Mouse (Mus musculus) forebrain, embryonic 14.5 days (tissue): ENCODE results near the gene BC028528. TPM values are rescaled to one million over a fixed set of nuclear protein-coding genes. Genes with fewer than 3 reads are reported as not detected.

ENCODE experiments used
- ATAC-seq: fragments of 200-750 bp; cut with Nextera tagmentation; 2 replicates; pipeline ENCODE4 v1.8.0; 2017; ENCODE audit warnings: mild to moderate bottlenecking, moderate library complexity
- DNase-seq: peaks from one replicate; pipeline ENCODE4 v3.0.0-alpha.2; 2015; ENCODE audit warnings: low spot score
- H3K27ac ChIP-seq: fragments of 300-500 bp; sonication (generic); 2 replicates; pipeline ENCODE4 v1.5.1; 2014; ENCODE audit warnings: low read depth, mild to moderate bottlenecking, control low read depth, low read length, moderate library complexity
- H3K27me3 ChIP-seq: fragments of 300-500 bp; sonication (generic); replicated peaks from 2 replicates; pipeline ENCODE4 v1.6.1; 2014; ENCODE audit warnings: low read length, control low read depth, mixed read lengths; ENCODE audit not compliant: control insufficient read depth, insufficient read depth
- H3K36me3 ChIP-seq: fragments of 300-500 bp; sonication (generic); 2 replicates; pipeline ENCODE4 v1.6.1; 2014; ENCODE audit warnings: low read length, control low read depth; ENCODE audit not compliant: control insufficient read depth, insufficient read depth
- H3K4me1 ChIP-seq: fragments of 300-500 bp; sonication (generic); 2 replicates; pipeline ENCODE4 v1.6.1; 2014; ENCODE audit warnings: antibody characterized with exemption, low read length, control low read depth; ENCODE audit not compliant: control insufficient read depth, insufficient read depth
- H3K4me2 ChIP-seq: fragments of 300-500 bp; sonication (generic); 2 replicates; pipeline ENCODE4 v1.6.1; 2014; ENCODE audit warnings: mild to moderate bottlenecking, control low read depth, low read length
- H3K4me3 ChIP-seq: fragments of 300-500 bp; sonication (generic); 2 replicates; pipeline ENCODE4 v1.5.1; 2014; ENCODE audit warnings: low read depth, low read length, control low read depth
- H3K9ac ChIP-seq: fragments of 300-500 bp; sonication (generic); 2 replicates; pipeline ENCODE4 v1.6.1; 2014; ENCODE audit warnings: mild to moderate bottlenecking, low read length, control low read depth, moderate library complexity
- H3K9me3 ChIP-seq: fragments of 300-500 bp; sonication (generic); replicated peaks from 2 replicates; pipeline ENCODE4 v1.6.1; 2016; ENCODE audit warnings: low read length, control low read depth, mixed read lengths; ENCODE audit not compliant: control insufficient read depth
- WGBS: fragments of 180-500 bp; shearing (Covaris S2); extraction: QIAGEN DNeasy Blood & Tissue Kit; methylation state at CpG from one replicate; pipeline ENCODE4 v1.1.7; 2014; 5-methylcytosine and 5-hydroxymethylcytosine counted together
- polyA plus RNA-seq: library from polyadenylated mRNA; unstranded; fragments of >200 nt; fragmentation: Nextera tagmentation; extraction: Ambion mirVana; gene quantifications from 2 replicates; pipeline ENCODE4 v1.2.1, GENCODE M21; 2014

Gene BC028528
- polyA plus RNA-seq, 1 experiment from 2014 or later: 15.4 TPM

DNA sequence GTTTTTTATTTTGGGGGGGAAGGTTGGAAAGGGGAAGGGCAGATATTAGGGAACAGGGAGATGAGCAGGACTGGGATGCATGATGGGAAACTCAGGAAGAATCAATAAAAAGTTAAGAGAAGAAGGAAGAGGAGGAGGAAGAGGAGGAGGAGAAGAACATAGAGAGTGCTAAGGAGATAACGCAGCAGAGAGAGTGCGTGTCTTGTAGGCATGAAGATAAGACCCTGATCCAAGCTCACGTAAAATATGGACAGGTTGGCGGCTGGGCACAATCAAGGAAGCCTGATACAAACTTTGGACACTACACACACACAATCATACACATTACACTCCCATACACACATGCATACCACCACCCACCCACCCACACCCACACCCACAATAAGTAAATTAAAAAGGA, 22.9 kb upstream of the BC028528 start:
- Histone ChIP-seq H3K4me1 (no peaks in the 10 kb centered on the region), H3K27ac (no peak overlapping the region), H3K4me2 (no peak overlapping the region), H3K4me3 (no peak overlapping the region), H3K36me3 (no peaks in the 10 kb centered on the region), H3K27me3 (no peaks in the 10 kb centered on the region), H3K9ac (no peak overlapping the region), H3K9me3 (no peaks in the 10 kb centered on the region)
- ATAC-seq (no peak), DNase-seq (no peak)
- 92% methylated on average over 4 of the region's 4 CpGs for WGBS

DNA sequence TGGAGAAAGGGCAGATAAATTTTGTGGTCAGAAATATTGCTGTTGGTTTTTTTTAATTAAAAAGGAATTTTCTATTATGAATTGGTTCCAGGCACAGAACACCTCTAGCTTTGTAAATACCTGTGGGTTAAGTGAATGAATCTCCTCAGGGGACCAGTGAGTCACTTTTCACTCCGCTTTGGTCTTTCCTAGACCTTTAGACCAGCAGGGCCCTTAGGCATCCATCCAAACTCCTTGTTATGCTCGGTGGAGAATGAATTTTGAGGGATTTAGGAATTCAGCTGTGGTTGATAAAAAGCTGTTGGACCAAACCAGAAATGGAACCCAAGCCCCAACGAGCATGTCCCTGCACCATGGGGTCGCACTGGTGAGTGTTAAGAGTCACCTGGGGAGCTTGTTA, 15.8 kb upstream of the BC028528 start:
- no peaks in the 10 kb centered on the region for H3K27me3 ChIP-seq
- no peak overlapping the region for H3K9ac ChIP-seq
- 46% methylated on average over 4 of the region's 4 CpGs for WGBS
- H3K36me3 ChIP-seq: no peaks in the 10 kb centered on the region
- H3K4me1 ChIP-seq: peaks cover 14% of the 10 kb centered on the region
- ATAC-seq (no peak), DNase-seq (no peak)
- no peak overlapping the region for H3K4me3 ChIP-seq
- no peaks in the 10 kb centered on the region for H3K9me3 ChIP-seq
- H3K4me2 ChIP-seq: no peak overlapping the region
- no peak overlapping the region for H3K27ac ChIP-seq

DNA sequence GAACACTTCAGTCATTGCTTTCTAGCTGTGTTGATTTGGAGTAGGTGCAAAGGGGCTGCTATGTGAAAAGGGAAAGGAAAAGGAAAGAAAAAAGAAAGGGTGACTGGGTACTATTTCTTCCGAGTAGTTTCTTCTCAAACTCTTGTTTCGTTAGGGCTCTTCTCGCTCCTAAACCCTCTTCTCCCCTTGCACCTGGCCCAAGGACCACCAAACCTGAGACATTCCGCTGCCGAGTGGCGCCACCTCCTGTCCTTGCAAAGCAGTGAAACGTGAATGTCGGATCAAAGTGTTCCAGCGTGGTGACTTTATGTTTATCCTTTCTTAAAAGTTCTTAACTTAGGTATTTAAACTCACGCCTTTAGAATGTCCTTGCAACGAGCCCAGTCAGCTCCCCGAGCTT, 15.1 kb upstream of the BC028528 start:
- WGBS: under 1% methylated on average over 12 of the region's 12 CpGs
- Histone ChIP-seq H3K9ac (no peak overlapping the region), H3K36me3 (no peaks in the 10 kb centered on the region), H3K9me3 (no peaks in the 10 kb centered on the region), H3K27me3 (no peaks in the 10 kb centered on the region), H3K4me2 (peak overlapping the region; percentile 72), H3K27ac (no peak overlapping the region), H3K4me1 (peaks cover 14% of the 10 kb centered on the region), H3K4me3 (peak overlapping the region; percentile 2; the same call in 1 of the 2 replicates)
- no peak for ATAC-seq
- peak; percentile 60 for DNase-seq

DNA sequence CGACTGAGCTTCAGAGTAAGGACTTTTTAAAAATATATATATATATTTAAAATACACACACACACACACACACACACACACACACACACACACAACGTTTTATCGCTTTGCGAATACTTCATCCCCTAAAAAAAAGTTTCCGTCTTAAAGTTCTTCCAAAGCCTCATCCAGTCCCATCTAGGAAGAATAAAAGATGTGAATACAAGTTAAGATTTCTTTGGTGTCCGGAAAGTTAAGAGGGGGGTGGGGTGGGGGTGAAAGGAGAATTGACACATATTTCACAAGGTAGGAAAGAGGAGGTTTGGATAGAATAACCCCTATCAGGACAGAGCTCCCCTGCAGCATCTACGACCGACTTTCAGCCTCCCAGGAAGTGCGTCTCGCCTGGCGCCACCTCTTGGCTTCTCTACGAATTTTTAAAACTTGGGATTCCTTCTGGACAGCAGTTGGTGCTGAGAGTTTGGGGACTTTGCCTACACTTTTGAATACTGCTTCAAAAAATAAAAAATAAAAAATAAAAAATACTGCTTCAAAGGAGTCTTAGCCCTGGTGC, 14.2 kb upstream of the BC028528 start:
- DNase-seq: peak; percentile 72
- no peaks in the 10 kb centered on the region for H3K27me3 ChIP-seq
- peaks cover 14% of the 10 kb centered on the region for H3K4me1 ChIP-seq
- H3K9ac ChIP-seq: peak overlapping the region; percentile 59; the same call in 1 of the 2 replicates
- no peaks in the 10 kb centered on the region for H3K9me3 ChIP-seq
- H3K36me3 ChIP-seq: no peaks in the 10 kb centered on the region
- ATAC-seq: 0 out of 2 replicates have a peak, but pooled peaks have one; percentile 36
- H3K4me2 ChIP-seq: peak overlapping the region; percentile 72
- WGBS: 0% methylated on average over 12 of the region's 12 CpGs
- H3K27ac ChIP-seq: no peak overlapping the region
- H3K4me3 ChIP-seq: peak overlapping the region; percentile 32

DNA sequence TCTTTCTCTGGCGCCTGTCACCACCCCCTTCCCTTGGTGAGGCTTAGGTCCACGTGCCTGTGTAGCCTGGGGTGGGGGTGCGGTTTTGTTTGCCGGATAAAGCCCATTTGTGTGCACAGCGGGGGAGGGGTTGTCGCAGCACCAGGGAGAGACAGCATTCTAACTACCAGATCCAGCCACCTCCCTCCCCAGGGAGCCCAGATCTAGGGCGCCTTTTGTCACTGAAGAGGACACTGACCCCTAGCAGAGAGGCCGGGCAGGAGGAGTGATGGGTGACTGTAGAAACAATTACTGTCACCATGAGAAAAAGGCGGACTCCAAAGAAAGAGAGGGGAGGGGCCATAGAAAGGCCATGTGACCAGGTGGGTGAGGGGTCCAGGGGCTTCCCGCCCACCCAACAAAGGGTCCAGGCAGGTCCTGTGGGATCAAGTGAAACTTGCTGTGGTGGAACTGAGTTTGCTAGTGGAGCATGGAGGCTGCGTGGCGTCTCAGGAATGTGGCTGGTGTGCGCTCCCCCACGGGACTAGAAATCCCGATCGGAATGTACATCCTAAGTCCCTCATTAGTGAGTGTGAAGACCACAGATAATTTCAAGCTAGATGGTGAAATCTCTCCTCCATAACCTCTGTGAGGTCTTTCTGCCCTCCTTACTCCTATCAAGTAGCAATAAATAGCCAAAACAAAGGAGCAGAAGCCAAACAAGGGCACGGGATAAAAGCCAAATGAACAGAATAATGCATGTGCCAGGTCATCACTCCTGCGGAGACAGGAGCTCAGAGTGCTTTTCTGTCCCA, 13.5 kb upstream of the BC028528 start:
- ATAC-seq (peak; percentile 56), DNase-seq (peak; percentile 63)
- Histone ChIP-seq H3K27me3 (no peaks in the 10 kb centered on the region), H3K27ac (peak overlapping the region; percentile 33; the same call in 1 of the 2 replicates), H3K4me1 (peaks cover 14% of the 10 kb centered on the region), H3K4me3 (peak overlapping the region; percentile 32), H3K4me2 (peak overlapping the region; percentile 72), H3K9me3 (no peaks in the 10 kb centered on the region), H3K36me3 (no peaks in the 10 kb centered on the region), H3K9ac (peak overlapping the region; percentile 59)
- WGBS: under 1% methylated on average over 18 of the region's 18 CpGs

DNA sequence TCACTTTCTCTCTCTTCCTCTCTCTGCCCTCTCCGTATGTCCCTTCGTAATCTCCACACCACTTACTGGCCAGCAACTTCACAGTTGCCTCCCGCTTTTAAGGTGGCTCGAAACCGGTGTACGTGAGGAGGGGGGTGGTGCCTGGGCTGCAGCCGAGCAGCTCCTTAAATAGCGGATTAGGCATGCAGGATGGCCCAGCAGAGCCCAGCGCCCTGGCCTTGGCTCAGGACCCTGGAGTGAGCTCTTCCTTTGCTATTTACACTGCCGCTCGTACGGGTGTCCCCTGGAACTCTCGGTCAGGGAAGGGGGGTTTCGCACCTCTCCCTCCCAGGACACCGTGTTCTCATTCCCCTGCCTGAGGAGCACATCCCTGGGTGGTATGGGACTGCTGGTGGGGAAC, 12.8 kb upstream of the BC028528 start, which contains the start of gene Car14:
TSS of gene Car14 (minus strand) at position 124 of the 400 bp plus-strand sequence.
- Histone ChIP-seq H3K9ac (peak within 1 kb of the TSS; percentile 59), H3K4me3 (peak within 1 kb of the TSS; percentile 32), H3K27ac (peak within 1 kb of the TSS; percentile 33; the same call in 1 of the 2 replicates), H3K4me2 (peak within 1 kb of the TSS; percentile 72), H3K9me3 (no peaks in the 10 kb centered on the region), H3K27me3 (no peaks in the 10 kb centered on the region), H3K36me3 (no peaks in the 10 kb centered on the region), H3K4me1 (peaks cover 14% of the 10 kb centered on the region)
- no peak for DNase-seq
- WGBS: under 1% methylated on average over 15 of the region's 15 CpGs
- peak; percentile 40; the same call in 1 of the 2 replicates for ATAC-seq

DNA sequence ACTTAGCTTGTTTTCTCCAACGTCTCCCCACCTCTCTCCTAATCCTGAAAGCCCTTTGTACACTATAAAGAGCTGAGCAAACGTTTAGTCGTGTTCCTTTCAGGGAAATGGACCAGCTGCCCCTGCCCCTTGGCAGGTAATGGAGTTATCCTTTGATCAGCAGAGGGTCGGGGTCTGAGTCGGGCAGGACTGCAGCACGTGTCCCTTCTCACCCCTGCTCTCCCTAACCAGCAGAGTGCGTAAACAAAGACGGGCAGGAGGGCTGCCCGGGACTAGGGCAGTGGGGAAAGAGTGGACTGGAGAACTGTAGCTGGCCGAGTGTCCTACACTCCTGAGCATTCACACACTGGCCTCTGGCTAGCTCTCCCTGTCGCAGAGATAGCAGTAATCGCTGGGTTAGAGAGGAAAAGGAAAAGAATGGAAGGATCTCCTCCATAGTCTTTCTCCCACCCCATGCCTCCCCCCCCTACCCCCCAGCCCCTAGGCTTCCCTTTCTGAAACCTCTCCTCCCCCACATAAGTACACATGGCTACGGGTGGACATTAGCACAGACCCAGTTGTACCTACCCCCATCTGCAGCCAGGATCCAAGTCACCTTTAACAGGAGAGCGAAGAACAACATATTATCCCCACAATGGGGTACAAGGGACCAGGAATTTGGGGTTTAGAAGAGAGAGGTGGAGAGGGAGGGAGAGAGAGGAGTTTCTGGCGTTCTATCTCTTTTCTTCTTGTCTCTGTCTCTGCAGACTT, 12.1 kb upstream of the BC028528 start:
- ATAC-seq (0 out of 2 replicates have a peak, but pooled peaks have one; percentile 19), DNase-seq (no peak)
- Histone ChIP-seq H3K9me3 (no peaks in the 10 kb centered on the region), H3K27me3 (no peaks in the 10 kb centered on the region), H3K4me2 (peak overlapping the region; percentile 72), H3K4me1 (peaks cover 14% of the 10 kb centered on the region), H3K4me3 (peak overlapping the region; percentile 32), H3K27ac (no peak overlapping the region), H3K36me3 (no peaks in the 10 kb centered on the region), H3K9ac (peak overlapping the region; percentile 59)
- WGBS: 2% methylated on average over 15 of the region's 15 CpGs

DNA sequence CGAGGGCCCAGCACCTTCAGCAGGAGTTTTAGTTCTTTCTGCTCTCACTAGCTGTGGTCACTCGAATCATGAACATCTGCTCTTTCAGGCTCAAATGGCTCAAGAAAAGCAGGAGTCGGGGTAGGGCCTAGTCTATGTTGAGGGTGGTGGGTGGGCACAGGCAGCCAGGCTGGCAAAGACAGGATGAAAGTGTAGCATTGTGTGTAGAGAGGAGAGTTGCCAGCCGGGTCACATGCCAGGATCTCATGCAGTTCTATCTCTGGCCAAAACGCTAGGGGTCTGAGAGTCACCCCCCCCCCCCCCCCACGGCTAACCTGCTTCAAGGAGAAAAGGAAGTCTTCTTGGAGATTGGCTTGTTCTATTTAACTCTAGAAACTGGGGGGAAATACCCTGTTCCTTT, 10.8 kb upstream of the BC028528 start:
- peaks cover 12% of the 10 kb centered on the region for H3K36me3 ChIP-seq
- no peaks in the 10 kb centered on the region for H3K9me3 ChIP-seq
- 26% methylated on average over 6 of the region's 6 CpGs for WGBS
- H3K9ac ChIP-seq: no peak overlapping the region
- H3K4me1 ChIP-seq: peaks cover 14% of the 10 kb centered on the region
- H3K27me3 ChIP-seq: no peaks in the 10 kb centered on the region
- no peak overlapping the region for H3K27ac ChIP-seq
- H3K4me2 ChIP-seq: peak overlapping the region; percentile 18
- H3K4me3 ChIP-seq: no peak overlapping the region
- no peak for DNase-seq
- ATAC-seq: no peak
